Mouse (Mus musculus) spleen, adult 18-20 months (tissue): Measurements from ENCODE around the gene Slc12a6.
A peak's percentile ranks its signal among the peaks of the same experiment; 100 is the strongest.

Source experiments
- DNase-seq, 2 experiments: peaks; one replicate each; pipeline ENCODE4 v3.0.0; 2022; ENCODE audit warnings: mixed read lengths in 2 of 2

Gene Slc12a6

GRCm38 (mm10) chr2:112265448-112266241, at the start of gene Slc12a6:
Slc12a6 (plus strand) TSS chr2:112265825.
- DNase-seq, result peak; percentile 91 to 94

GRCm38 (mm10) chr2:112215977-112216376, 49.6 kb upstream of the Slc12a6 start:
- DNase-seq, result no peak

- no peak for DNase-seq
Observed at GRCm38 (mm10) chr2:112217614-112218013, 48.0 kb upstream of the Slc12a6 start.

GRCm38 (mm10) chr2:112220880-112221279, 44.7 kb upstream of the Slc12a6 start:
- no peak for DNase-seq

GRCm38 (mm10) chr2:112222607-112223006, 43.0 kb upstream of the Slc12a6 start:
- DNase-seq, result no peak

GRCm38 (mm10) chr2:112224356-112224755, 41.3 kb upstream of the Slc12a6 start:
- no peak for DNase-seq

- no peak for DNase-seq
Observed at GRCm38 (mm10) chr2:112232623-112233022, 33.0 kb upstream of the Slc12a6 start.

- DNase-seq, result no peak
Observed at GRCm38 (mm10) chr2:112236620-112237019, 29.0 kb upstream of the Slc12a6 start.

GRCm38 (mm10) chr2:112238006-112238405, 27.6 kb upstream of the Slc12a6 start:
- no peak for DNase-seq

- peak; percentile 75 to 88 for DNase-seq
Observed at GRCm38 (mm10) chr2:112239212-112239934, 26.3 kb upstream of the Slc12a6 start, which contains the start of gene Lpcat4. Lpcat4 (plus strand) TSS chr2:112239468.

- peak in 1 of 2 experiments; percentile 35 for DNase-seq
Observed at GRCm38 (mm10) chr2:112239935-112240721, 25.5 kb upstream of the Slc12a6 start.

- no peak for DNase-seq
Observed at GRCm38 (mm10) chr2:112241787-112242186, 23.8 kb upstream of the Slc12a6 start.

GRCm38 (mm10) chr2:112245307-112245706, 20.3 kb upstream of the Slc12a6 start:
- DNase-seq, result no peak

GRCm38 (mm10) chr2:112246193-112246592, 19.4 kb upstream of the Slc12a6 start:
- DNase-seq, result no peak

- no peak for DNase-seq
Observed at GRCm38 (mm10) chr2:112247323-112247722, 18.3 kb upstream of the Slc12a6 start.

GRCm38 (mm10) chr2:112249780-112250453, 15.7 kb upstream of the Slc12a6 start:
- no peak for DNase-seq

GRCm38 (mm10) chr2:112254675-112255515, 10.7 kb upstream of the Slc12a6 start:
- DNase-seq, result no peak

GRCm38 (mm10) chr2:112259241-112259962, 6.2 kb upstream of the Slc12a6 start, which contains the start of gene Nutm1:
Nutm1 (minus strand) TSS chr2:112259291.
- peak in 1 of 2 experiments; percentile 26 for DNase-seq

- DNase-seq, result peak; percentile 66 to 73
Observed at GRCm38 (mm10) chr2:112261748-112262653, 3.6 kb upstream of the Slc12a6 start, which contains the start of gene Nop10. Nop10 (plus strand) TSS chr2:112261926.
